In the genomic region with DNA sequence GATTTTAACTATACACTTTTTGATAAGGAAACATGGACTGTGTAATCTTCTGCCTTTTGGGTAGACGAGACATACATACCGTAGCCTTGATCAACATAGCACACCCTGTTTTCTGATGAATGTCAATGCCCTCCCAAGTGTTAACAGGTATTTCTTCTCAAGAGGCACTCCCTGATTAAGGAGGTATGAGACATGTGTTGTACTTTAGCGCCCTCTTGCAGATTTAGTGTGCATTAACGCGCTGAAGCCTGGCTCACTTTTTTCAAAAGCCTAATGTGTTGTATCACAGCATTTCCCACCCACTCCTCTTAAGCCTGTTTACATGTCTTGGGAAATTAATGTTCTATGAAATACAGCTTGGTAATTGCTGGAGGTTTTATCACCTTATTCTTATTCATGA, we compare ENCODE assay signal across 9 mouse cellular contexts. TPM values are rescaled to one million over a fixed set of nuclear protein-coding genes. Genes with fewer than 3 reads are reported as not detected.
A peak's percentile ranks its signal among the peaks of the same experiment; 100 is the strongest.
DNase-seq lines count a peak whose midpoint lies in the region; ATAC-seq and TF ChIP-seq lines count a peak whose summit lies in the region.
"Had no signal": no experiment of that assay in that cellular context is flagged by ENCODE, and none has a peak within 500 bp of the region (broad histone marks: within the 10 kb centered on the region; RNA-seq: fewer than 3 reads in every experiment).

No protein-coding gene starts in this region.

- peak; percentile 48; the same call in 1 of the 2 replicates for TF ChIP-seq CTCF in spleen, adult 2 months (IDR thresholded peaks at IDR 0.05; ENCODE audit: extremely low read depth, insufficient read depth, insufficient read length, insufficient replicate concordance)
- peak; percentile 51; the same call in 1 of the 2 replicates for TF ChIP-seq CTCF in cortical plate, adult 2 months (IDR thresholded peaks at IDR 0.05; ENCODE audit: extremely low read depth, insufficient read depth, low read length)
- peak; percentile 76 for TF ChIP-seq CTCF in stomach, postnatal 0 days (IDR thresholded peaks at IDR 0.05; ENCODE audit: low read depth)

- TF ChIP-seq EP300 in stomach, postnatal 0 days (optimal IDR thresholded peaks at IDR 0.05): no peak

- no peak overlapping the region for H3K27ac ChIP-seq in spleen, adult 2 months (ENCODE audit: insufficient read depth, low read length)
- H3K27ac ChIP-seq in cortical plate, adult 2 months (ENCODE audit: insufficient read depth, low read length): no peak overlapping the region
- no peak overlapping the region for H3K27ac ChIP-seq in stomach, postnatal 0 days (replicated peaks)
- H3K27ac ChIP-seq: neural tube, embryonic 12.5 days had no signal

- TF ChIP-seq POLR2A in spleen, adult 2 months (IDR thresholded peaks at IDR 0.05; ENCODE audit: low read depth, low read length): no peak
- TF ChIP-seq POLR2A in cortical plate, adult 2 months (IDR thresholded peaks at IDR 0.05; ENCODE audit: extremely low read depth, insufficient read depth, low read length): no peak

- no peak overlapping the region for H3K9ac ChIP-seq in stomach, postnatal 0 days (ENCODE audit: low read length)
- H3K9ac ChIP-seq: neural tube, embryonic 12.5 days had no signal

- intact Hi-C loops in left cerebral cortex, postnatal 4 days (cut with DNase I): loop anchor here (5.0 kb wide), 1 partner anchor 799 kb away; no protein-coding TSS in a partner anchor

- H3K9me3 ChIP-seq in stomach, postnatal 0 days (ENCODE audit: control insufficient read depth, low read length): no peaks in the 10 kb centered on the region
- H3K9me3 ChIP-seq: neural tube, embryonic 12.5 days had no signal

- WGBS in spleen, adult 2 months: 57% methylated on average over 5 of the region's 5 CpGs
- WGBS in stomach, postnatal 0 days: 35% methylated on average over 5 of the region's 5 CpGs

- H3K4me2 ChIP-seq in stomach, postnatal 0 days (replicated peaks; ENCODE audit: low read depth): no peak overlapping the region
- H3K4me2 ChIP-seq: neural tube, embryonic 12.5 days had no signal

- H3K4me1 ChIP-seq in spleen, adult 2 months (ENCODE audit: control insufficient read depth, insufficient read depth, insufficient read length): no peaks in the 10 kb centered on the region
- H3K4me1 ChIP-seq in cortical plate, adult 2 months (ENCODE audit: control insufficient read depth, insufficient read depth, low read length): no peaks in the 10 kb centered on the region
- no peaks in the 10 kb centered on the region for H3K4me1 ChIP-seq in stomach, postnatal 0 days (replicated peaks; ENCODE audit: control insufficient read depth, insufficient read depth)
- H3K4me1 ChIP-seq: neural tube, embryonic 12.5 days had no signal

- H3K36me3 ChIP-seq in spleen, adult 2 months (ENCODE audit: control insufficient read depth, insufficient read depth, low read length): 0 out of 2 replicates have a peak, but pooled peaks cover 2% of the 10 kb centered on the region
- no peaks in the 10 kb centered on the region for H3K36me3 ChIP-seq in stomach, postnatal 0 days (ENCODE audit: control insufficient read depth, insufficient read depth, low read length)
- H3K36me3 ChIP-seq: neural tube, embryonic 12.5 days had no signal

- ATAC-seq in stomach, postnatal 0 days (ENCODE audit: low FRiP score, low TSS enrichment): peak; percentile 42; the same call in 1 of the 2 replicates
- ATAC-seq in erythroblast, adult 5-6 weeks (replicated peaks; ENCODE audit: low FRiP score, poor library complexity, severe bottlenecking): no peak; the same call in 1 of the 2 replicates

- no peak overlapping the region for H3K4me3 ChIP-seq in spleen, adult 2 months (ENCODE audit: extremely low read depth, insufficient read depth, insufficient read length)
- H3K4me3 ChIP-seq in cortical plate, adult 2 months (ENCODE audit: insufficient read depth, low read length): no peak overlapping the region
- H3K4me3 ChIP-seq in stomach, postnatal 0 days (ENCODE audit: low read depth, low read length): no peak overlapping the region
- H3K4me3 ChIP-seq: neural tube, embryonic 12.5 days had no signal

- no peaks in the 10 kb centered on the region for H3K27me3 ChIP-seq in spleen, adult 2 months (ENCODE audit: control insufficient read depth, insufficient read depth, low read length)
- H3K27me3 ChIP-seq in stomach, postnatal 0 days (ENCODE audit: control insufficient read depth, insufficient read depth, low read length): no peaks in the 10 kb centered on the region
- H3K27me3 ChIP-seq: neural tube, embryonic 12.5 days had no signal

- DNase-seq in gastrocnemius, adult 18-20 months (ENCODE audit: low spot score): peak; percentile 11
- DNase-seq in gastrocnemius, postnatal 10 days: no peak
- no peak for DNase-seq in spleen, adult 2 months (ENCODE audit: low read depth in 1 of 2, low spot score in 2 of 2)
- no peak for DNase-seq in spleen, postnatal 4 days (ENCODE audit: low spot score in 2 of 2)
- DNase-seq in left cerebral cortex, postnatal 4 days: peak; percentile 15
- peak; percentile 28 for DNase-seq in stomach, postnatal 0 days (ENCODE audit: low spot score)

RNA-seq across cellular contexts. Expression of a gene that starts 17.0 kb away (rescaled TPM):
- 10 to 100 TPM; 36.8 to 42.5 TPM for total RNA-seq in gastrocnemius, adult 18-20 months (2021)
- 10 to 100 TPM; 24.7 to 26.2 TPM for total RNA-seq in gastrocnemius, postnatal 10 days (2021)
- polyA plus RNA-seq in spleen, adult 2 months (2012; rRNA removed): 7.9 and 8.8 TPM in 2 replicates
- polyA plus RNA-seq in cortical plate, adult 2 months (2012; rRNA removed): 24.1 and 29.7 TPM in 2 replicates
- total RNA-seq in left cerebral cortex, postnatal 4 days (2021): 10 to 100 TPM; 24.2 to 27.5 TPM
- polyA plus RNA-seq in stomach, postnatal 0 days (2015; fragmentation: Nextera tagmentation; extraction: Ambion mirVana): 9.3 and 9.7 TPM in 2 replicates
- total RNA-seq in erythroblast, adult 5-6 weeks (2015; ENCODE audit: low replicate concordance): 8.2 and 53.0 TPM in 2 replicates
- 5.5 and 13.2 TPM in 2 replicates for total RNA-seq in erythroblast, adult 5-6 weeks (2017; ENCODE audit: low replicate concordance)

Comparison
In these comparisons a context has a peak if more than half of its experiments do, and no peak if none do; other contexts are left out.
1. DNase-seq: peak in gastrocnemius, adult 18-20 months (single experiment), left cerebral cortex, postnatal 4 days (single experiment) and stomach, postnatal 0 days (single experiment); none in gastrocnemius, postnatal 10 days (single experiment), spleen, adult 2 months (0 of 2) and spleen, postnatal 4 days (0 of 2).
2. Peak in every context shown above with its lines, with median percentiles within 50 percentile points of each other: CTCF ChIP-seq.